Mouse (Mus musculus) left cerebral cortex, adult 6 months (tissue): ENCODE measurements around the gene Alox5ap. TPM values are rescaled to one million over a fixed set of nuclear protein-coding genes. Genes with fewer than 3 reads are reported as not detected.

Experiments used
- long read RNA-seq, 2 experiments: library from polyadenylated mRNA; unstranded; transcript quantifications; one replicate each; pipeline ENCODE4 v2.0.0; 2019 to 2020
- polyA plus RNA-seq: library from polyadenylated mRNA; unstranded; fragments of <200 nt; fragmentation: Nextera tagmentation; gene quantifications from 2 replicates; pipeline ENCODE4 v1.2.3, GENCODE M21; 2021

Alox5ap gene
- polyA plus RNA-seq = 25.1 and 26.6 TPM in 2 replicates
- long read RNA-seq, experiment 1, partial matches to known transcripts = 0 of 8 reads
- long read RNA-seq, experiment 1, other reads (novel, unspliced or antisense) = 3 of 8 reads
- long read RNA-seq, experiment 2, transcript Alox5ap-201 (5 exons, 1,251 nt) = major isoform, 23 of 27 reads
- long read RNA-seq, experiment 2, partial matches to known transcripts = 0 of 27 reads
- long read RNA-seq, experiment 2, other reads (novel, unspliced or antisense) = 2 of 27 reads

GRCm38 (mm10) chr5:149264405-149264804, at the start of gene Alox5ap:
Alox5ap (plus strand) TSS chr5:149264767.

Other genes starting within 250 kb of the Alox5ap start
- gene Uspl1, start 80.4 kb upstream of the Alox5ap start, polyA plus RNA-seq = 21.6 and 36.1 TPM in 2 replicates
- 395 and 399 TPM in 2 replicates for gene Hmgb1, start 80.3 kb upstream of the Alox5ap start, polyA plus RNA-seq
- gene Medag, start 147.0 kb downstream of the Alox5ap start, polyA plus RNA-seq = 16.2 and 18.0 TPM in 2 replicates
- 0.16 TPM in 1 of 2 replicates, not detected in the other for gene Tex26, start 174.9 kb downstream of the Alox5ap start, polyA plus RNA-seq